17 mouse cellular contexts compared by ENCODE assay signal in the genomic region with DNA sequence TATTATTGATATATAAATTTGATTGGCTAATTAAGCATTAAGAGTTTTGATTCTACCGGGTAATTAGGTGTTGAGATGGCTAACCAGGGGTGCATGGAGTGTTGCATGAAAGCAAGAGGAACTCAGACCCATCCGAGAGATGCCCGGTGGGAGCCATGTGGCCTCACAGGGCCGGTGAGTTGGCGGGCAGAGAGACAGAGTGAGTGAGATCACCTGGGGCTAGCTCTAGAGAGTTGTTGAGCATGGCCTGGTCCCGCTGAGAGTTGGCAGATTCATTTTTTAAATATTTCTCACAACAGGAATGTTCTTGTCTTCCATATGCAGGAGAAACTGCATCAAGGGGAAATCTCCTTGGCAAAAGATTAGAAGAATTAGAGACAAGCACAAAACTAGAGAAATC.
"Had no signal": no experiment of that assay in that cellular context is flagged by ENCODE, and none has a peak within 500 bp of the region (broad histone marks: within the 10 kb centered on the region; RNA-seq: fewer than 3 reads in every experiment).

No protein-coding gene starts in this region.

- H3K27ac ChIP-seq: midbrain, embryonic 10.5 days; midbrain, embryonic 12.5 days; neural tube, embryonic 13.5 days; neural tube, embryonic 15.5 days had no signal

- H3K4me3 ChIP-seq: midbrain, embryonic 10.5 days; midbrain, embryonic 12.5 days; myocyte; neural tube, embryonic 13.5 days; neural tube, embryonic 15.5 days had no signal

- H3K4me1 ChIP-seq: midbrain, embryonic 10.5 days; midbrain, embryonic 12.5 days; neural tube, embryonic 13.5 days; neural tube, embryonic 15.5 days had no signal

- DNase-seq: lung, embryonic 14.5 days; lung, postnatal 10 days; midbrain, embryonic 14.5 days; retina, postnatal 1 day; right cerebral cortex, adult 18-20 months; right cerebral cortex, postnatal 25 days; right cerebral cortex, postnatal 4 days; spleen, adult 18-20 months; thymus, adult 18-20 months; thymus, postnatal 14 days; thymus, postnatal 36 days had no signal

- ATAC-seq: midbrain, embryonic 16.5 days had no signal

- H3K27me3 ChIP-seq: midbrain, embryonic 12.5 days; neural tube, embryonic 13.5 days; neural tube, embryonic 15.5 days had no signal
